Mouse (Mus musculus): Measurements from ENCODE around the gene Rassf3.

Rassf3 gene

GRCm38 (mm10) chr10:121492608-121493315 is 16.6 kb upstream of the Rassf3 start:
- in situ Hi-C loops (cut with MboI; ENCODE audit: unreplicated experiment in 2 of 2) = no loop called here

DNA sequence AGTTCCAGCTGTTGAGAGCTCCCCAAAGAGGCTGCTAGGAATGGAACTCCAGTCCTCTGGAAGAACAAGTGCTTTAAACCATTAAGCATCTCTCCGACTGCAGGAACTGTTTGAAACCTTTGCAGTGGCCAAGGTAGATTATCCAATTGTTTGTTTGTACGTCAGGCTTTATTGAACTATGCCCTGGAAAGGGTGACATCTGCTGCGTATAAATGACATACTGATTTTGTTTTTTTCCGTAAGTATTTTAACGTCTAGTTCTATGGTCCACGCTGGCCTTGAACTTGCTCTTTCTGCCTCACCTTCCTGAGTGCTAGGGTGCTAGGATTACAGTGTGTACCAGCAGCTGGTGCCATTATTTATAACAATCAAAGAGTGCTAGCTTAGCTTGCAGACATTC is 13.8 kb upstream of the Rassf3 start:
- in situ Hi-C loops (cut with MboI; ENCODE audit: unreplicated experiment in 2 of 2) = loop anchor here in 1 of 2 experiments (10.0 kb wide), 1 partner anchor 1285 kb away; the partner anchor contains the start of genes Irak3 and Tmbim4

- in situ Hi-C loops (cut with MboI; ENCODE audit: unreplicated experiment in 2 of 2) = loop anchor here in 1 of 2 experiments (10.0 kb wide), 1 partner anchor 1284 kb away; the partner anchor contains the start of genes Irak3 and Tmbim4
Measured at GRCm38 (mm10) chr10:121488623-121489299, 12.6 kb upstream of the Rassf3 start.

- in situ Hi-C loops (cut with MboI; ENCODE audit: unreplicated experiment in 2 of 2) = loop anchor here in 1 of 2 experiments (10.0 kb wide), 1 partner anchor 1283 kb away; the partner anchor contains the start of genes Irak3 and Tmbim4
Measured at GRCm38 (mm10) chr10:121487716-121488115, 11.6 kb upstream of the Rassf3 start.

GRCm38 (mm10) chr10:121486350-121486749 is 10.2 kb upstream of the Rassf3 start:
- in situ Hi-C loops (cut with MboI; ENCODE audit: unreplicated experiment in 2 of 2) = loop anchor here in 1 of 2 experiments (10.0 kb wide), 1 partner anchor 1282 kb away; the partner anchor contains the start of genes Irak3 and Tmbim4

GRCm38 (mm10) chr10:121483364-121483763 is 7.2 kb upstream of the Rassf3 start:
- in situ Hi-C loops (cut with MboI; ENCODE audit: unreplicated experiment in 2 of 2) = loop anchor here in 1 of 2 experiments (10.0 kb wide), 1 partner anchor 1279 kb away; the partner anchor contains the start of genes Irak3 and Tmbim4

DNA sequence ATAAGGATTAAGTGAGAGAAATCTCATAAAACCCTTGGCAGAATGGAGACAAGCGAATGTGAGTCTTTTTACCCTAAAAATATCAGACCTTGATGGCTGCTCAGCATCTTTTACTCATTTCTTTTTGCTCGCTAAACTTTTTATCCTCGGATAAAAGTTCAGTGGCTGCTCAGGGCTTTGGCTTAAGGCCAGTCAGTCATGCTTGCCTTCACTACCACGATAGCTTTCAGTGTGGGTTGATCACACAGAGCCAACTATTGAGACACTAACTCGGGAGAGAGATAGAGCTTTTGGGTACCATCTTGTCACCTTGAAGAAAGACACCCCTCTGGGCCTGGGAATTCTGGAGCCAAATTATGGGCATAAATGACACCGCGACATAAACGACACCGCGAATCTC is 5.0 kb upstream of the Rassf3 start:
- in situ Hi-C loops (cut with MboI; ENCODE audit: unreplicated experiment in 2 of 2) = loop anchor here in 1 of 2 experiments (10.0 kb wide), 1 partner anchor 1276 kb away; the partner anchor contains the start of genes Irak3 and Tmbim4

DNA sequence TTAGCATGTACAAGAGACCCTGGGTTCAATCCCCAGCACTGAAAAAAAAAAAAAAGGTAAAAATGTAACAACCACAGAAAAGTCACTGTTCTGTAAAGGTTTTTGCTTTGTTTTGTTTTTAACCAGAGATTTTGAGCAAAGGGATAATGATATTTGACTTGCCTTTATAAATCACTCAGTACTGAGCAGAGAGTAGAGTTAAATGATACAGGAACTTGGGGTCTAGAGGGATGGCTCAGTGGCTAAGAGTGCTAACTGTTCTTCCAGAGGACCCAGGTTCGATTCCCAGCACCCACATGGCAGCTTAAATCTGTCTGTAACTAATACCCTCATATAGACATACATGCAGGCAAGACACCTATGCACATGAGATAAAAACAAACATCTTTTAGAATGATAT is 3.8 kb upstream of the Rassf3 start:
- in situ Hi-C loops (cut with MboI; ENCODE audit: unreplicated experiment in 2 of 2) = loop anchor here in 1 of 2 experiments (10.0 kb wide), 1 partner anchor 1275 kb away; the partner anchor contains the start of genes Irak3 and Tmbim4

- in situ Hi-C loops (cut with MboI; ENCODE audit: unreplicated experiment in 2 of 2) = no loop called here
Measured at GRCm38 (mm10) chr10:121477433-121477832, 1.3 kb upstream of the Rassf3 start.

DNA sequence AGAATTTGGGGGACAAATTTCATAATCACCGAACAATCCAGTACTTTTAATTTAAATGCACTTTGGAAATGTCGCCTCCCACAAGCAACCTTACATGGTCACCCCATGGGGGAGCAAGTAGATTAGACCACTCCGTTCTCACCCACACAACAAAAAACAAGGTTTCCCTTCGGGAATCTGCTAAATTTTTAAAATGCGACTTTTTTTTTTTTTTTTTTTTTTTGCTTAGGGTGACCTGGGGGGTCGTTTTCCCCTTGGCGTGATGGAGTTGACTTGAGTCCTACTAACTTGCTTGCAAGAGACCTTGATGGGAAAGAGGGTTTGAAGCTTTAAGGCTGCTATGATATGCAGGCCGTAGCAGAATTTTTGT is 806 bp upstream of the Rassf3 start:
- in situ Hi-C loops (cut with MboI; ENCODE audit: unreplicated experiment in 2 of 2) = no loop called here

GRCm38 (mm10) chr10:121475672-121476146 is 438 bp downstream of the Rassf3 start:
- in situ Hi-C loops (cut with MboI; ENCODE audit: unreplicated experiment in 2 of 2) = no loop called here

DNA sequence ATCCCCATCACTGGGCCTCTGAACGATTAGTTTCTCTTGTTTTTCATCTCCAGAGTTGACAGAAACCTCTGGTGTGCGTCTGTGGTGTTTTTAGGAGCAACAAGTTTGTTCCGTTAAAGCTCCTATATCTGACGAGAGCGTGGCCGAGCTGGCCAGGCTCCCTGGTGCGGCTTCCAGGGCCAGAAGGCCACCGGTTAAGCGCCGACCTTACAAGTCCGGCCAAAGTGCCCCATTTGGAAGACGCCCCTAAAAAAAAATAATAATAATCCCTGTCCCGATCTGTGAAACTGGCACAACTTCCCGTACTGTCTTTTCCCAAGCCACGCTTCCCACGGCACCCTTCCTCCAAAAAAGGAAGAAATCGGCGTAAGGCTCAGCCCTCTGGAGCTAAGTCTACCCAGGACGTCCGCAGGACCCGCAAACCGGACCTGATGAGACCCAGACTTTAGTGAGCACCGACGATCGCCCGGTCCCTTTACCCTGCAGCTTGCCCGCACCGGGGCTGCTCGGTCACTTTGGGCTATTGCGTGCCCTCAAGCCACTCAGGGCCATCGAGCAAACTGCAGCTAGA is 961 bp downstream of the Rassf3 start:
- in situ Hi-C loops (cut with MboI; ENCODE audit: unreplicated experiment in 2 of 2) = no loop called here

DNA sequence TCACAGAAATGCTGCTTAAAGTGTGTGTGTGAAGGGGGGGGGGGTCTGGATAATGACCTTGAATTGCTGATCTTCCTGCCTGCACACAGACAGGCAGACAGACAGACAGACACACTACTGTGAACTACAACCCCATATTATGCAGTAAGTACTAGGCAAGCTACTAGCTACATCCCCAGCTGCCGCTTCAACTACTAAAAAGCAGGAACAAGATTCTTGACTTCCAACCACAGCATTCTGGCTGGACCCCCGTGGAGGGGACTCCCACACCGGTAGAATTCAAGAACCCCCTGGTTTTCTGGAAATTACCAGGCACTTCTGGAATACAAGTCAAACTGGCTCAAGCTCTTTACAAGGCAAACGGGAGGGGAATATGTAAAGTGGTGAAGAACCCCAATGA is 1.9 kb downstream of the Rassf3 start:
- in situ Hi-C loops (cut with MboI; ENCODE audit: unreplicated experiment in 2 of 2) = loop anchor here in 1 of 2 experiments (5.0 kb wide), 1 partner anchor 47 kb away; no protein-coding TSS in a partner anchor

DNA sequence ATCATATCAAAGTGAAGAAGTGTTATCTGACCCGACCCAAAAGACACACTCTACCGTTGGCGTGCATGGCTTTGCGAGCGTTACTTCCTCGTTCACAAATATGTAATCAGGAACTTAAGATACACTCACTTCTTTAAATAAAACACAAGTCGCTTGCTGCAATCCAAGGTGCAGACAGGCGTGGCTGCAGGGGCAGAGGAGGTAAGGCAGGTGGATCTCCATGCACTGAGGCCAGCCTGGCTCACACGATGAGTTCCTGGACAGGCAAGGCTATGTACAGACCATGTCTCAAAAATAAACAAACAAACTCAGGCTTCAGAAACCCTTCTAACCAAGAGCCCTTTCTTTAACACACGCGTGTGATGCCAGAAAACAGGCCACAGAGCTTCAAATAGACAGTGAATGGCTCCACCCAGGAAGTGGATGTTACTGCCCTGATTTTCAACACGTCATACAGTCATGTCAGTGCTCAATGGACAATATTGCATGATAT is 2.4 kb downstream of the Rassf3 start:
- in situ Hi-C loops (cut with MboI; ENCODE audit: unreplicated experiment in 2 of 2) = loop anchor here in 1 of 2 experiments (5.0 kb wide), 1 partner anchor 46 kb away; no protein-coding TSS in a partner anchor

DNA sequence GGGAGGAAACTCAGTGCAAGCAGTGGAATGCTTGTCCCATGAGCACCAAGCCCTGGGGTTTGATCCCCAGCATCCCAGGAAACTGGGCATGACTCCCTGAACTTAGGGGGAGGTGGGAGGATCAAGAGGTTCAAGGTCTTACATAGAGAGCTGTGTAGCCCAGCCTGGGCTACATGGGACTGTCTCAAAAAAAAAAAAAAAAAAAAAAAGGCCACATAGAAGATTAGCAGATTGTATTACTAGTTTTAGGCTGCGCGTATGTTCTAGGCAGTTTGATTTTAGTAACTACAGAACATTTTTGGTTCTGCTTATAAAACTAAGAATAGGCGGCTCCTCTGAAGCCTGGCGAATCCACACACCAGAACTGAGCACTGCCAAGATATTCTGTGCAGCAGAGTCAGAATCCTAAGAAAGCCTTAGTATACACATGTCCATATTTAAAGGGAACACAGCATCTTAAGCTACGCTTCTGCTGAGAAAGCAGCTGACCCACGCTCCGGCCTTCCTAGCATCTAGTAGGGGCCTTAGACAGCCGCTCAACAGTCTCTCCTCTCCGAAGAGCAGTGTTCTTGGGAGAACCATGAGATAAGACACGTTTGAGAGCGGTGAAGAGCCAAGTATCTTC is 3.4 kb downstream of the Rassf3 start:
- in situ Hi-C loops (cut with MboI; ENCODE audit: unreplicated experiment in 2 of 2) = loop anchor here in 1 of 2 experiments (5.0 kb wide), 1 partner anchor 45 kb away; no protein-coding TSS in a partner anchor

DNA sequence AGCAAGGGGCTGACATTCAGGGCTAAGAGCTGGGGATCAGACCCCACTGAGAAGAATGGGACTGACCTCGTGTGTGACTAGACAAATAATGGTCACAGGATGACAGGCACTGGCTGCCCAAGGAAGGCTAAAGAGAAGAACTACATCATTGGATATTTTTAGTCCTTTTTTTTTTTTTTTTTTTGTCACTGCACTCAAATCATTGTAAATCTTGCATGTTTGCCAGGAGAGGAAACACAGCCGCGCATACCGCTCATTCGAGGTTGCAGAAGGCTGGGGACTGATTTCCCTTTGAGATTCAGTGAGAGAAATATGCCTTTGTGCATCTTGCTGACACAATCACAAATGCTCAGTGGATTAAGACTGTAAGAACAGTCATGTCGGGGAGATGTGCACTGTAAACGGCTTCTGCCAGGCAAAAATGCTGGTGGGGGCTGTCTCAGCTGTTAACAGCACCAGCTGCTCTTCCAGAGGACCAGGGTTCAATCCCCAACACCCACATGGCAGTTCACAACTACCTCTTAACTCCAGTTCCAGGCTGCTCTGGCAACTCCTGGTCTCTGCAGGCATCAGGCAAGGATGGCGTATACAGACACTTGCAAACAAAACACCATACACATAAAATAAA is 4.5 kb downstream of the Rassf3 start:
- in situ Hi-C loops (cut with MboI; ENCODE audit: unreplicated experiment in 2 of 2) = loop anchor here in 1 of 2 experiments (5.0 kb wide), 1 partner anchor 44 kb away; no protein-coding TSS in a partner anchor

DNA sequence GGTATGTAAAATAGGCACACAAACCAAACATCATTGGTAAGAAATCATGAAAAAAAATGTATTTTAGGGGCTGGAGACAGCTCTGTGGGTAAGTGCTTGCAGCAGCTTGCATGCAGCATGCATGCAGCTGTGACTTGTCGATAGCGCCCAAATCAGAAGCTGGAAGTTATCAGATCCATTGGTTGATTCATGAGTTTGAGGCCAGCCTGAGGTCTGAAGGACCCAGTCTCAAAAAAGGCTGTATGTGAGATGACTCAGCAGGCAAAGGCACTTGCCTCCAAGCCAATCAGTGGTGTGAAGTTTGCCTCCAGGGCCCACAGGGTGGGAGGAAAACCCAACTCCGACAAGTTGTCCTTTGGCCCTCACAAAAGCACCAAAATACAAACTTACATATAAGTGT is 6.5 kb downstream of the Rassf3 start:
- in situ Hi-C loops (cut with MboI; ENCODE audit: unreplicated experiment in 2 of 2) = loop anchor here (5.0 kb wide), 1 partner anchor 42 kb away; no protein-coding TSS in a partner anchor

- in situ Hi-C loops (cut with MboI; ENCODE audit: unreplicated experiment in 2 of 2) = loop anchor here in 1 of 2 experiments (5.0 kb wide), 1 partner anchor 42 kb away; no protein-coding TSS in a partner anchor
Measured at GRCm38 (mm10) chr10:121468985-121469384, 7.2 kb downstream of the Rassf3 start.

DNA sequence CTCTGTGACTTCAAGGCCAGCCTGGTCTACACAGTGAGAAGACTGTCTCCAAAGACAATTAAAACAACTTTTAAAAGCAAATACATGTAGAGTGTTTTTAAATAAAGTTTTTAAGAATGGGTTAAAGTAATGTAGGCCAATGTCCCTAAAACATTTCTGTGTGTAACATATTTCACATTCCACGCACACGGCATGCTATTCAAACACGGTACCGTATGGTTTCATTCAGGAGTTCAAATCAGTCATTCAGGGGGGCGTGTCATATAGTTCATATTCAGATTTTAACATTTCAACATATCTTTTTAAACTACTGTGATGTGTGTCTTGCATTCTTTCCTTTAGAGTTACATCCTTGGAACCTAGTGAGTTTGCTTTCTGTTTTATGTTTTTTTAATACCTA is 7.9 kb downstream of the Rassf3 start:
- in situ Hi-C loops (cut with MboI; ENCODE audit: unreplicated experiment in 2 of 2) = loop anchor here in 1 of 2 experiments (5.0 kb wide), 1 partner anchor 41 kb away; no protein-coding TSS in a partner anchor
